10 mouse cellular contexts compared by ENCODE assay signal in the genomic region with DNA sequence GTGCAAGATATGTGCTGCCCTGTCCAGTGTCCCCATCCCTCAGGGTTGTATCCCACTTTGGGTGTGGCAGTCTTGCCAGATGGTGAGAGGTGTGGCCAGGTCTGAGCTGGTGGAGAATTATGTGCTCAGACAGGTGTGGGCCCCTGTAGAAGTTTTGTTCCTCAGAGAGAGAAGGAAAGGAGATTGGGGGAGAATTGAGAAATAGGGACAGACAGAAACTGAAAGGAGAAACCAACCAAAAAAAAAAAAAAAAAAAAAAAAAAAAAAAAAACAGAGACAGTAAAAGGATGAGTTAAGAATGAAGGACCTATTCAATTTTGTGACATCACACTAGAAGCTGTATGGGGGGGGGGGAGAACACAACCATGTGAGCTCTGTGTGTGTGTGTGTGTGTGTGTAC. TPM values are rescaled to one million over a fixed set of nuclear protein-coding genes. Genes with fewer than 3 reads are reported as not detected.
A peak's percentile ranks its signal among the peaks of the same experiment; 100 is the strongest.
DNase-seq lines count a peak whose midpoint lies in the region; ATAC-seq and TF ChIP-seq lines count a peak whose summit lies in the region.
"Had no signal": no experiment of that assay in that cellular context is flagged by ENCODE, and none has a peak within 500 bp of the region (broad histone marks: within the 10 kb centered on the region; RNA-seq: fewer than 3 reads in every experiment).

No protein-coding gene starts in this region.

- no peak overlapping the region for H3K4me3 ChIP-seq in kidney, postnatal 0 days (replicated peaks; ENCODE audit: low read depth, low read length)
- peak overlapping the region; percentile 2; the same call in 1 of the 2 replicates for H3K4me3 ChIP-seq in embryonic facial prominence, embryonic 12.5 days
- H3K4me3 ChIP-seq in hindbrain, embryonic 14.5 days (replicated peaks; ENCODE audit: low read length): no peak overlapping the region
- no peak overlapping the region for H3K4me3 ChIP-seq in neural tube, embryonic 12.5 days

- no peak for DNase-seq in kidney, postnatal 0 days (ENCODE audit: low spot score)
- DNase-seq in kidney, postnatal 14 days: no peak
- no peak for DNase-seq in hindbrain, embryonic 14.5 days (ENCODE audit: low spot score)
- DNase-seq in cerebellum, adult 9-10 months: no peak
- DNase-seq in kidney, adult 8-10 months: no peak
- DNase-seq: kidney, postnatal 10 days; right cerebral cortex, postnatal 25 days had no signal

- no peak overlapping the region for H3K9ac ChIP-seq in kidney, postnatal 0 days (ENCODE audit: low read depth, low read length)
- H3K9ac ChIP-seq in embryonic facial prominence, embryonic 12.5 days: no peak overlapping the region; the same call in 1 of the 2 replicates
- no peak overlapping the region for H3K9ac ChIP-seq in hindbrain, embryonic 14.5 days
- H3K9ac ChIP-seq in neural tube, embryonic 12.5 days: no peak overlapping the region

- H3K4me2 ChIP-seq in kidney, postnatal 0 days (ENCODE audit: low read length): 0 out of 2 replicates have a peak overlapping the region, but pooled peaks have one; percentile 97
- H3K4me2 ChIP-seq in embryonic facial prominence, embryonic 12.5 days (replicated peaks): peak overlapping the region; percentile 78
- peak overlapping the region; percentile 92 for H3K4me2 ChIP-seq in hindbrain, embryonic 14.5 days (replicated peaks)
- peak overlapping the region; percentile 94; the same call in 1 of the 2 replicates for H3K4me2 ChIP-seq in neural tube, embryonic 12.5 days (replicated peaks)

- H3K4me1 ChIP-seq in kidney, postnatal 0 days (replicated peaks; ENCODE audit: insufficient read depth, low read length): peaks cover 4% of the 10 kb centered on the region
- peaks cover 34% of the 10 kb centered on the region for H3K4me1 ChIP-seq in embryonic facial prominence, embryonic 12.5 days
- peaks cover 19% of the 10 kb centered on the region for H3K4me1 ChIP-seq in hindbrain, embryonic 14.5 days (replicated peaks; ENCODE audit: control insufficient read depth, insufficient read depth, low read length)
- peaks cover 47% of the 10 kb centered on the region for H3K4me1 ChIP-seq in neural tube, embryonic 12.5 days

- H3K9me3 ChIP-seq in kidney, postnatal 0 days (replicated peaks; ENCODE audit: low read length): no peaks in the 10 kb centered on the region
- no peaks in the 10 kb centered on the region for H3K9me3 ChIP-seq in embryonic facial prominence, embryonic 12.5 days
- no peaks in the 10 kb centered on the region for H3K9me3 ChIP-seq in hindbrain, embryonic 14.5 days (ENCODE audit: control insufficient read depth, low read length)
- no peaks in the 10 kb centered on the region for H3K9me3 ChIP-seq in neural tube, embryonic 12.5 days

- no peak for ATAC-seq in kidney, postnatal 0 days (replicated peaks; ENCODE audit: low FRiP score, low read depth)
- ATAC-seq in embryonic facial prominence, embryonic 12.5 days (ENCODE audit: insufficient number of reproducible peaks, insufficient read depth, low FRiP score, low TSS enrichment): no peak
- ATAC-seq in hindbrain, embryonic 14.5 days (ENCODE audit: low FRiP score): no peak
- no peak for ATAC-seq in neural tube, embryonic 12.5 days (ENCODE audit: low FRiP score, low read depth)
- ATAC-seq: Patski had no signal

- no peak for TF ChIP-seq CTCF in kidney, postnatal 0 days (IDR thresholded peaks at IDR 0.05; ENCODE audit: low read depth)

- no peaks in the 10 kb centered on the region for H3K36me3 ChIP-seq in kidney, postnatal 0 days (ENCODE audit: insufficient read depth, low read length)
- H3K36me3 ChIP-seq in embryonic facial prominence, embryonic 12.5 days: no peaks in the 10 kb centered on the region
- no peaks in the 10 kb centered on the region for H3K36me3 ChIP-seq in hindbrain, embryonic 14.5 days (replicated peaks; ENCODE audit: control insufficient read depth, insufficient read depth)
- H3K36me3 ChIP-seq in neural tube, embryonic 12.5 days: no peaks in the 10 kb centered on the region; the same call in 1 of the 2 replicates

- H3K27ac ChIP-seq in kidney, postnatal 0 days: no peak overlapping the region
- 0 out of 2 replicates have a peak overlapping the region, but pooled peaks have one; percentile 41 for H3K27ac ChIP-seq in embryonic facial prominence, embryonic 12.5 days
- peak overlapping the region; percentile 57; the same call in 1 of the 2 replicates for H3K27ac ChIP-seq in hindbrain, embryonic 14.5 days
- no peak overlapping the region for H3K27ac ChIP-seq in neural tube, embryonic 12.5 days

- no peaks in the 10 kb centered on the region for H3K27me3 ChIP-seq in kidney, postnatal 0 days (ENCODE audit: insufficient read depth, low read length)
- H3K27me3 ChIP-seq in embryonic facial prominence, embryonic 12.5 days: no peaks in the 10 kb centered on the region
- H3K27me3 ChIP-seq in hindbrain, embryonic 14.5 days (ENCODE audit: control insufficient read depth, insufficient read depth, low read length): no peaks in the 10 kb centered on the region
- no peaks in the 10 kb centered on the region for H3K27me3 ChIP-seq in neural tube, embryonic 12.5 days (replicated peaks)

RNA-seq across cellular contexts. Expression of gene Notch3, which starts 1.9 kb away (rescaled TPM):
- 7.2 and 7.4 TPM in 2 replicates for polyA plus RNA-seq in kidney, postnatal 0 days (2015; fragmentation: Nextera tagmentation; extraction: Ambion mirVana)
- 22.1 and 23.0 TPM in 2 replicates for polyA plus RNA-seq in embryonic facial prominence, embryonic 12.5 days (2016; fragmentation: Nextera tagmentation; extraction: Ambion mirVana)
- polyA plus RNA-seq in hindbrain, embryonic 14.5 days (2014; fragmentation: Nextera tagmentation; extraction: Ambion mirVana): 8.1 and 9.8 TPM in 2 replicates
- polyA plus RNA-seq in neural tube, embryonic 12.5 days (2016; fragmentation: Nextera tagmentation; extraction: Ambion mirVana): 17.3 and 17.4 TPM in 2 replicates

RNA-seq across cellular contexts. Expression of gene Ephx3, which starts 24.6 kb away (rescaled TPM):
- polyA plus RNA-seq in kidney, postnatal 0 days (2015; fragmentation: Nextera tagmentation; extraction: Ambion mirVana): 0.18 and 0.30 TPM in 2 replicates
- polyA plus RNA-seq in embryonic facial prominence, embryonic 12.5 days (2016; fragmentation: Nextera tagmentation; extraction: Ambion mirVana): 0.23 and 0.27 TPM in 2 replicates
- 0.23 TPM in 1 of 2 replicates, not detected in the other for polyA plus RNA-seq in hindbrain, embryonic 14.5 days (2014; fragmentation: Nextera tagmentation; extraction: Ambion mirVana)
- 0.08 TPM in 1 of 2 replicates, not detected in the other for polyA plus RNA-seq in neural tube, embryonic 12.5 days (2016; fragmentation: Nextera tagmentation; extraction: Ambion mirVana)

Comparison
In these comparisons a context has a peak if more than half of its experiments do, and no peak if none do; other contexts are left out.
1. H3K27ac ChIP-seq: peak in embryonic facial prominence, embryonic 12.5 days (single experiment) and hindbrain, embryonic 14.5 days (single experiment); none in kidney, postnatal 0 days (single experiment) and neural tube, embryonic 12.5 days (single experiment).
2. Peak in every context shown above with its lines, with median percentiles within 50 percentile points of each other: H3K4me2 ChIP-seq.